Mouse (Mus musculus) lung, postnatal 0 days (tissue): ENCODE measurements around the gene Fgr.

ENCODE experiments used
- CTCF ChIP-seq: IDR thresholded peaks from 2 replicates; pipeline ENCODE4 v1.5.1; 2016; ENCODE audit warnings: antibody characterized with exemption, mild to moderate bottlenecking
- EP300 ChIP-seq: IDR thresholded peaks from 2 replicates; pipeline ENCODE4 v1.6.1; 2016; ENCODE audit warnings: antibody characterized with exemption, mild to moderate bottlenecking, control low read depth

DNA sequence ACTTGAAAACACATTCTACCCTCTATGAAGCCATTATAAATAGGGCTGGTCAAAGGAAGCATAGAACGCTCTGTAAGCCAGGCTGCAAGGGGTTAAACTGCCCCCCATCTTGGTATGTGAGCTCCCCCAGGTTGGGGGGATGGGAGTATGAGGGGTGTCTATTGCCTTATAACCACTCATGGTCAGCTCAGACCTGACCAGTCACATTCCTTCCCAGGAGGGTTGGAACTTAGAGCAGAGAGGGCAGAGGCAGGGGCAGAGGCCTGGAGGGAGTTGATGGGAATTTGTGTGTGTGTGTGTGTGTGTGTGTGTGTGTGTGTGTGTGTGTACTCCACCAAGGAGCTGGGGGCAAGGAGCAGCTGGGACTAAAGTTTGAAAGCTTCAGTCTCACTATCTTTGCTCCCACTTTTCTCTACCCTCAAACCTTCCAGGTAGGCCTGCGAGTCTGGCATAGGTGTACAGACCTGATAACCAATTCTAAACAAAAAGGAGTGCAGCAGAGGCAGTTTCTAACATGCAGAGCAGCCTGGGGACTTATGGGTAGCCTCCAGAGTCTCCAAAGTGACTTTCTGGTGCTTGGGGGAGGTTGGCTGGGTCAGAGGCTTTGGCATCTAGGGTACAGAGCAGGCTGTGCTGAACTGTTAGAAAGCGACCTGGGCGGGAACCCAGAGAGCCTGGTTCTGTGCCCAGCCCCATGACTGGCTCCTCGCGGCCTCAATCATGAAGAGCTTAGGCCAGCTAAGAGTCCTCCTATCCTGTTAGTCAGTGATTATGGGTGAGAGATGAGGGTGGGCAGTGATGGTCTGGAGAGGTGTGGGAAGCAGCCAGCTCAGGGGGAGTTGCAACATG lies 70.1 kb downstream of the Fgr start:
- TF ChIP-seq EP300: 0 out of 2 replicates have a peak, but pooled peaks have one; percentile 49
- TF ChIP-seq CTCF: no peak
